Mouse (Mus musculus) central nervous system, embryonic 18 days (tissue): ENCODE results near the gene Lrrc59. TPM values are rescaled to one million over a fixed set of nuclear protein-coding genes. Genes with fewer than 3 reads are reported as not detected.

ENCODE experiments used
- polyA plus RNA-seq: library from polyadenylated mRNA; depleted of rRNA; stranded (reverse); fragments of >200 nt; gene quantifications from 2 replicates; pipeline ENCODE4 v1.2.3, GENCODE M21; 2012; rRNA removed

Lrrc59 gene
- 86.6 and 89.4 TPM in 2 replicates for polyA plus RNA-seq

DNA sequence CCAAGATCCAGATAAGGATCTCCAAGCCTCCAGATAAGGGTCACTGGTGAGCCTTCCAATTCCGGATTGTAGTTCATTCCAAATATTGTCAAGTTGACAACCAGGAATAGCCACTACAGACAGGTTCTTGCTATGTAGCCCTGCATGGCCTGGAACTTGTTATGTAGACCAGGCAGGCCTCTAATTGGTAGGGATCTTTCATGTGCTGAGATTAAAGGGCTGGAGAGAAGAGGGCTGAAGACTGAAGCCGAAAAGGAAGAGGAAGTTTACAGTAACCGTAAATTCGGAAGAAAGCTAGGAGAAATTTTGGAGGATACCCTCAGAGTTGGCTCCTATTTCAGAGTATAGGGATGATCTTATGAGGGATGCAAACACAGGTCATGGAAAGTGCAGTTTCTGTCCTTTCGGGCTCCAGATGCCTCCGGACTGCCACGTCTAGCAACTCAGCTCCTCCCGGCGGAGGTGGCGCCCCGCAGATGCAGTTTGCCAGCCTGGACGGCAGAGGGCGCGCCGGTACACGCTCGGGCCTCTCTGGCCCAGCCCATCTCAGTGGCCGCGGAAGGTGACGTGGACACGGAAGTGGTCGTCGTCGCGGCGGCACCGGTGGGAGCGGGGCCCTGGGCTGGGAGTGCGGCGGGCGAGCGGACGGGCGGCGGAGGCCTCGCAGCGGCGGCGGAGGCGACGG lies at the start of gene Lrrc59:
Gene Lrrc59, plus strand, starts transcription at position 569 of the 685 bp plus-strand sequence.

DNA sequence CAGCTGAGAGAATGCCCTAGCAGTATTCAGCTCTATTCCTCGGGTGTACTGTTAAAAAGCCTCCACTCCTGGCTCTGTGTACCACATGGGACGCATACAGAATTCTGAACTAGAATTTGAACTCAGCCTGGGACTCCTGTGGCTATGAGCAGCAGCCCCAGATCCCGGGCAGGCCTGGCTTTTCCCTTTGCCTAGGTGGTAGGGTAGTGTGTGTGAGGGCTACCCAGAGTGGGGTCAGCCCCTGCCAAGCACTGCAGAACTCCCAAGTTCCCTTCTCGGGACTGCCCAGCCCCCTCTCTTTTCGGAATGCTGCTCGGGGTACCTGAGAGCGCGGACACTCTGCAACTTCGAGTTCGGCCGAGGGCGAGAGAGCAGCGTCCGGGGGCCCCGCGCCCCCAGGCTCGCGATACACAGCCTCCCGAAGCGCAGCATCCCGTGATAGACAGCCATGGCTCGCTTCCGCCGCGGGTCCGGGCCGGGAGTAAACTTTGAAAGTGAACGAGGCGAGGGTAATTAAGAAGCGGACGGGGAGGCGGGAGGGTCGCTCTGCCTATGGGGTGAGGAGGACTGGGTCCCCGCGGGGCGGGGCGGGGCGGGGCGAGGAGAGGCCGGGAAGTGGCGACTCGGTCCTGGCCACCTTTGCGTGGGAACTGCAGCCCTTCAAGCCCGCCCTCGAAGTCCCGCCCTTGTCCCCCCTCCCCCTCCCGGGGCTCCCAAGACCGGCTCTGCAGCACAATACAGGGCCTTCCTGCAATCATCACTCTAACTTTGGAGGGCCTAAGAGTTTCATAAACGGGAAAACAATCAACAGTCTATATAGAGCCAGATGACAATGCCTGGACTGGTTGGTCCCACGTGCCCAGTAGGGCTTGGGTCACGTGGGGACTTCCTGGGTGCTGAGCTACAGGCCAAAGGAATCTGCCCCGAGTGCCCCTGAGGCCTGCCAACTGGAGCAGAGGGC lies 28.0 kb upstream of the Lrrc59 start, which contains the start of gene Acsf2:
Gene Acsf2, minus strand, starts transcription at position 551 of the 961 bp plus-strand sequence.

DNA sequence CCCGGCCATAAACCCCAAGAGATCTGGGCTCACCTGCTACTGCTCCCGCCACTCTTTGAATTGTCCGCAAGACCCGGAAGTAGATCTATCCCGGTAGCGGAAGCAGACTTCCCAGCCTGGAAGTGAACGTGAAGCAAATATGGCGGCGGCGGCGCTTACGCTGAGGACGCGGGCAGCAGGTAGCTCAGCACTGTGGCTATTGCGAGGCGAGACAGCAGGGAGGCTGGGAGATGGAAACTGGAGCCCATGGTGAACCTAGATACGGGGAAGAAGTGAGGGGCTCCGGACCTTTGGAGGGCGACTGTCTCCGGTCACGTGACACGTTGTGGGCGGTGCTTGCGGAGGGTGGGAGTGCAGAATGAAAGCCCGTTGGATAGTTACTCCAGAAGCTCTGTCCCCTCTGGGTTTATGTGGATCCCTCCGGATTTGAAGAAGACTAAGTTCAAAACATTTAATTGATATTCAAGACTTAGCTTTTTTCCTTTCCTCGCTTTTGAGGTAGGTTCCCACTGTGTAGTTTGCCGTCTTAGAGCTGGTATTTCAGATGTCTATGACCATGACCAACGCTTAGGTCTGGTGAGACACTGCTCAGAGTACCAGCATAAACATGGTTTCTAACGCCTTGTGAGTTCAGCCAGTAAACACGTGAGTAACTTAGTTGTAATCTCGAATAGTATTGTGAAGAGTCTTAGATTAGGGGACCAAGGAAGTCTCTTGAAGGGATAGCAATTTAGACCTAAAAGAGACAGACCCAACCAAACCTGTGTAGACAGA lies 24.3 kb downstream of the Lrrc59 start, which contains the start of the genes Mrpl27 and Eme1:
Gene Mrpl27, plus strand, starts transcription at position 105 of the 774 bp plus-strand sequence.
Gene Eme1, minus strand, starts transcription at position 302 of the 774 bp plus-strand sequence.

DNA sequence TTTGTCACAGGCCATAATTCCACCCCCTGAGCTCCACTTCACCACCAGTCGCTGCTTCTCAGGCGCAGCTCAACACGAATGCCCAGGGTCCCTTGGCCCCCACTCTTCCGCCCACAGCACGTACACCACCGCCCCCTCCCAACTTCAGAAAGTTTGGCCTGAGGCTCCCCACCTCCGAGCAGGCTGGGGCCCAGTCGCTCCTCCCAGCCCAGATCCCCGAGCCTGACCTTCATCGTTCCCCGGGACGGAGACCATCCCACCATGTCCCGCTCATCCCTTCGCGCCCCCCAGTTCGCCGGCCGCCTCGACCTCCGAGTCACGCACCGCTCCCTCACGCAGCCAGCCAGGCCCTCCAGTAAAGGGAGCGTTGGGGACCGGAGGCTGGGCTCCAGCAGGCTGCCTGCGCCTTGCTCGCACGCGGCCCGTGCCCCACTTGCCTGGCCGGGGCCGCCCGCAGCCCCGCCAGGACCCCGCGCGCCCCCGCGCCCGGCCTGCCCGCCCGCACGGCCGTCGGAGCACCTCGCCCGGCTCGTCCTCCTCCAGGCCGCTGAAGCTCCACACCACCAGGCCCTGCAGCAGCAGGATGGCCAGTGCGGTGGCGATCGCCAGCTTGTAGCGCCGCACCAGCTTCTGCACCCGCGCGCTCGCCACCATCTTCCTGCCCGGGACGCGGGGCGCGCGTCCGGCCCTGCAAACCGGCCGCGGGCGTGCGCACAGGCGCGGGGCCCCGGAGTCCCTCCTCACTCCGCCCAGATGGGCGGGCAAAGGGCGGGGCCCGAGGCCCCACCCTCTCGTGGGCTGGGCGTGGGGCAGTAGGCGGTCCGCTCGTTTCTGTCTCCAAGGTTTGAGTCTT lies 47.4 kb downstream of the Lrrc59 start, which contains the start of gene Xylt2:
Gene Xylt2, minus strand, starts transcription at position 762 of the 853 bp plus-strand sequence.

Other genes starting within 250 kb of the Lrrc59 start
- 0.62 and 0.66 TPM in 2 replicates for gene Abcc3, start 236.8 kb upstream of the Lrrc59 start, polyA plus RNA-seq
- gene Cacna1g, start 155.6 kb upstream of the Lrrc59 start, polyA plus RNA-seq = 192 and 209 TPM in 2 replicates
- 1.7 and 2.1 TPM in 2 replicates for gene Spata20, start 143.6 kb upstream of the Lrrc59 start, polyA plus RNA-seq
- gene Epn3, start 129.8 kb upstream of the Lrrc59 start, polyA plus RNA-seq = 1.4 and 2.4 TPM in 2 replicates
- 1.7 and 2.4 TPM in 2 replicates for gene Mycbpap, start 108.0 kb upstream of the Lrrc59 start, polyA plus RNA-seq
- gene Rsad1, start 80.5 kb upstream of the Lrrc59 start, polyA plus RNA-seq = 12.9 and 14.9 TPM in 2 replicates
- 0.19 and 0.43 TPM in 2 replicates for gene Chad, start 64.7 kb upstream of the Lrrc59 start, polyA plus RNA-seq
- 5.3 and 5.5 TPM in 2 replicates for gene Acsf2, start 27.9 kb upstream of the Lrrc59 start, polyA plus RNA-seq
- gene Mrpl27, start 24.0 kb downstream of the Lrrc59 start, polyA plus RNA-seq = 111 and 113 TPM in 2 replicates
- 2.9 and 3.0 TPM in 2 replicates for gene Eme1, start 24.2 kb downstream of the Lrrc59 start, polyA plus RNA-seq
- 16.9 and 17.6 TPM in 2 replicates for gene Xylt2, start 47.7 kb downstream of the Lrrc59 start, polyA plus RNA-seq
- gene Gm11541, start 74.7 kb downstream of the Lrrc59 start, polyA plus RNA-seq = 0.08 TPM in 1 of 2 replicates, not detected in the other
- gene Cdc34b, start 112.0 kb downstream of the Lrrc59 start, polyA plus RNA-seq = 0.04 and 0.12 TPM in 2 replicates
- gene Tmem92, start 152.9 kb downstream of the Lrrc59 start, polyA plus RNA-seq = 0.04 TPM in 1 of 2 replicates, not detected in the other